Mouse (Mus musculus): ENCODE measurements around the gene Sec61a2.

Gene Sec61a2

GRCm38 (mm10) chr2:5894843-5895570 lies at the start of gene Sec61a2:
Gene Sec61a2, minus strand, starts transcription at chr2:5895432.
- peak; percentile 100 for DNase-seq

- no peak for DNase-seq
Measured at GRCm38 (mm10) chr2:5943071-5943470, 47.8 kb upstream of the Sec61a2 start.

GRCm38 (mm10) chr2:5942416-5943032 lies 47.3 kb upstream of the Sec61a2 start, which contains the start of gene Dhtkd1:
Gene Dhtkd1, minus strand, starts transcription at chr2:5942792.
- peak; percentile 65 for DNase-seq

- no peak for DNase-seq
Measured at GRCm38 (mm10) chr2:5941861-5942415, 46.7 kb upstream of the Sec61a2 start.

GRCm38 (mm10) chr2:5940936-5941335 lies 45.7 kb upstream of the Sec61a2 start:
- DNase-seq, result peak; percentile 15

- DNase-seq, result no peak
Measured at GRCm38 (mm10) chr2:5939911-5940310, 44.7 kb upstream of the Sec61a2 start.

GRCm38 (mm10) chr2:5939319-5939718 lies 44.1 kb upstream of the Sec61a2 start:
- no peak for DNase-seq

- DNase-seq, result no peak
Measured at GRCm38 (mm10) chr2:5936550-5936949, 41.3 kb upstream of the Sec61a2 start.

- no peak for DNase-seq
Measured at GRCm38 (mm10) chr2:5936068-5936467, 40.8 kb upstream of the Sec61a2 start.

- DNase-seq, result no peak
Measured at GRCm38 (mm10) chr2:5934936-5935335, 39.7 kb upstream of the Sec61a2 start.

GRCm38 (mm10) chr2:5931938-5932337 lies 36.7 kb upstream of the Sec61a2 start:
- DNase-seq, result no peak

GRCm38 (mm10) chr2:5930291-5931054 lies 35.2 kb upstream of the Sec61a2 start:
- no peak for DNase-seq

- DNase-seq, result no peak
Measured at GRCm38 (mm10) chr2:5929793-5930192, 34.6 kb upstream of the Sec61a2 start.

GRCm38 (mm10) chr2:5927481-5927880 lies 32.2 kb upstream of the Sec61a2 start:
- no peak for DNase-seq

- DNase-seq, result no peak
Measured at GRCm38 (mm10) chr2:5923786-5924185, 28.6 kb upstream of the Sec61a2 start.

- DNase-seq, result no peak
Measured at GRCm38 (mm10) chr2:5922823-5923222, 27.6 kb upstream of the Sec61a2 start.

- DNase-seq, result peak; percentile 41
Measured at GRCm38 (mm10) chr2:5911282-5911965, 16.2 kb upstream of the Sec61a2 start.

- DNase-seq, result peak; percentile 27
Measured at GRCm38 (mm10) chr2:5906625-5907024, 11.4 kb upstream of the Sec61a2 start.

- peak; percentile 30 for DNase-seq
Measured at GRCm38 (mm10) chr2:5906092-5906491, 10.9 kb upstream of the Sec61a2 start.

GRCm38 (mm10) chr2:5900145-5900544 lies 4.9 kb upstream of the Sec61a2 start:
- peak; percentile 15 for DNase-seq

GRCm38 (mm10) chr2:5894296-5894695 lies 936 bp downstream of the Sec61a2 start:
- no peak for DNase-seq

GRCm38 (mm10) chr2:5889412-5889811 lies 5.8 kb downstream of the Sec61a2 start:
- no peak for DNase-seq

- no peak for DNase-seq
Measured at GRCm38 (mm10) chr2:5888865-5889264, 6.4 kb downstream of the Sec61a2 start.

Data from right cerebral cortex, postnatal 14 days (tissue).